Mouse (Mus musculus) midbrain, embryonic 13.5 days (tissue): Measurements from ENCODE around the gene Wnk4. TPM values are rescaled to one million over a fixed set of nuclear protein-coding genes. Genes with fewer than 3 reads are reported as not detected.

ENCODE experiments used
- ATAC-seq: fragments of 200-750 bp; cut with Nextera tagmentation; 2 replicates; pipeline ENCODE4 v1.8.0; 2017; ENCODE audit warnings: mild to moderate bottlenecking, moderate TSS enrichment, moderate library complexity
- H3K27ac ChIP-seq: fragments of 300-500 bp; sonication (generic); 2 replicates; pipeline ENCODE4 v1.5.1; 2015; ENCODE audit warnings: inconsistent platforms, mild to moderate bottlenecking, moderate library complexity
- H3K27me3 ChIP-seq: fragments of 300-500 bp; sonication (generic); 2 replicates; pipeline ENCODE4 v1.6.1; 2015; ENCODE audit warnings: mild to moderate bottlenecking, inconsistent platforms
- H3K36me3 ChIP-seq: fragments of 300-500 bp; sonication (generic); 2 replicates; pipeline ENCODE4 v1.6.1; 2015; ENCODE audit warnings: mild to moderate bottlenecking, inconsistent platforms
- H3K4me1 ChIP-seq: fragments of 300-500 bp; sonication (generic); replicated peaks from 2 replicates; pipeline ENCODE4 v1.6.1; 2015; ENCODE audit warnings: inconsistent platforms
- H3K4me2 ChIP-seq: fragments of 300-500 bp; sonication (generic); replicated peaks from 2 replicates; pipeline ENCODE4 v1.6.1; 2015; ENCODE audit warnings: moderate library complexity, mild to moderate bottlenecking, inconsistent platforms
- H3K4me3 ChIP-seq: fragments of 300-500 bp; sonication (generic); replicated peaks from 2 replicates; pipeline ENCODE4 v1.5.1; 2015; ENCODE audit warnings: mild to moderate bottlenecking, inconsistent platforms
- H3K9ac ChIP-seq: fragments of 300-500 bp; sonication (generic); replicated peaks from 2 replicates; pipeline ENCODE4 v1.6.1; 2015; ENCODE audit warnings: mild to moderate bottlenecking, inconsistent platforms
- H3K9me3 ChIP-seq: fragments of 300-500 bp; sonication (generic); 2 replicates; pipeline ENCODE4 v1.6.1; 2016; ENCODE audit warnings: mild to moderate bottlenecking, inconsistent platforms
- WGBS: fragments of 180-500 bp; shearing (Covaris S2); methylation state at CpG from one replicate; pipeline ENCODE4 v1.1.7; 2015; 5-methylcytosine and 5-hydroxymethylcytosine counted together
- polyA plus RNA-seq: library from polyadenylated mRNA; unstranded; fragments of >200 nt; fragmentation: Nextera tagmentation; extraction: Ambion mirVana; gene quantifications from 2 replicates; pipeline ENCODE4 v1.2.1, GENCODE M21; 2015

The Wnk4 gene
- polyA plus RNA-seq, 1 experiment from 2014 or later: 7.2 TPM

- Histone ChIP-seq H3K27ac (no peak overlapping the region), H3K4me3 (peak overlapping the region; percentile 66), H3K9me3 (no peaks in the 10 kb centered on the region), H3K9ac (no peak overlapping the region), H3K4me2 (peak overlapping the region; percentile 73), H3K27me3 (peaks cover 23% of the 10 kb centered on the region), H3K36me3 (peaks cover 5% of the 10 kb centered on the region; the same call in 1 of the 2 replicates), H3K4me1 (peaks cover 27% of the 10 kb centered on the region)
- peak; percentile 58 for ATAC-seq
- 66% methylated on average over 14 of the region's 14 CpGs for WGBS
Observed at GRCm38 (mm10) chr11:101279193-101279569, 18.8 kb downstream of the Wnk4 start.

- H3K4me3 ChIP-seq: no peak overlapping the region
- ATAC-seq: no peak
- H3K4me1 ChIP-seq: peaks cover 27% of the 10 kb centered on the region
- H3K27ac ChIP-seq: no peak overlapping the region
- no peak overlapping the region for H3K4me2 ChIP-seq
- H3K9ac ChIP-seq: no peak overlapping the region
- H3K27me3 ChIP-seq: peaks cover 20% of the 10 kb centered on the region
- H3K9me3 ChIP-seq: no peaks in the 10 kb centered on the region
- WGBS: 51% methylated on average over 7 of the region's 7 CpGs
- peaks cover 11% of the 10 kb centered on the region for H3K36me3 ChIP-seq
Observed at GRCm38 (mm10) chr11:101280837-101281236, 20.5 kb downstream of the Wnk4 start.

DNA sequence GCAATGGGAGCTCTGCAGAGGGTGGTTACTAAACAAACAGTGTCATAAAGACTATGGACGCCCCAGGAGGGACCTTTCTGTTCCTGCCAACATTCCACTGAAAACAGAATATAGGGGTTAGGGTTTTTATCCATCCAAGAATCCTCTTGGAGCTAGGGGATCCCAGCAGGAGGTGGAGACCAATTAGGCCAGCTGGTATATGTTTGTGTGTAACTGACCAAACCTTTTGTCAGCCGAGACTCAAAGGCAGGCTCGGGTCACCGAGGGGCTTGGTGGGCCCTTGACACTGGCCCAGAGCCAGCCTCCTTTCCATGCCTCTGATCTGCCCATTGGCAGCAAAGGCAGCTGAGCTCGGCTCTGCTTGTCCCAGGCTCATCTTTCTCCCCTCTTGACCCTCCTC lies 22.5 kb downstream of the Wnk4 start:
- no peak for ATAC-seq
- WGBS: 27% methylated on average over 5 of the region's 5 CpGs
- Histone ChIP-seq H3K4me1 (peaks cover 10% of the 10 kb centered on the region), H3K27ac (no peak overlapping the region), H3K4me3 (no peak overlapping the region), H3K27me3 (peaks cover 12% of the 10 kb centered on the region), H3K36me3 (peaks cover 20% of the 10 kb centered on the region), H3K9me3 (no peaks in the 10 kb centered on the region), H3K4me2 (no peak overlapping the region), H3K9ac (no peak overlapping the region)

GRCm38 (mm10) chr11:101283805-101284204 lies 23.4 kb downstream of the Wnk4 start:
- H3K36me3 ChIP-seq: peaks cover 28% of the 10 kb centered on the region
- peaks cover 5% of the 10 kb centered on the region for H3K4me1 ChIP-seq
- H3K27me3 ChIP-seq: peaks cover 12% of the 10 kb centered on the region
- no peak for ATAC-seq
- WGBS: 66% methylated on average over 4 of the region's 4 CpGs
- no peak overlapping the region for H3K4me3 ChIP-seq
- no peak overlapping the region for H3K9ac ChIP-seq
- H3K9me3 ChIP-seq: no peaks in the 10 kb centered on the region
- no peak overlapping the region for H3K27ac ChIP-seq
- H3K4me2 ChIP-seq: no peak overlapping the region

DNA sequence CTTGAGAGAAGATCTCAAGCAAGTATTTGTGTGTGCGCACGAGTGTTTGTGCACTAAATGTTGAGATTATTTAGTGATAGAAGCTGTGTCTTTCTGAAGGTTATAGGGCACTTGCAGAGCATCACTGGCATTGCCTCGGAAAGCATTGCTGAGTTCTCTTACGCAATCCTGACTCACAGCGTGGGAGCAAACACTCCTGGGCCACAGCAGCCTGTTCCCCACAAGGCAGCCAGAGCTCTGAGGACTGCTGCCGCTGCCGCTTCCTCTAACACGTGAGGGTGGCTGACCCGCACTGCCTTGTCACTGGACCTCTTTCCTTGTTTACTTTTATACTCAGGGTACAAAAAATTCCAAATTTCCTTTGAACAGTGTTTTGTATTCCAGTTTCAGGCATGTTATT lies 26.9 kb downstream of the Wnk4 start:
- peaks cover 63% of the 10 kb centered on the region for H3K36me3 ChIP-seq
- 91% methylated on average over 9 of the region's 9 CpGs for WGBS
- no peak overlapping the region for H3K4me2 ChIP-seq
- no peaks in the 10 kb centered on the region for H3K27me3 ChIP-seq
- H3K4me1 ChIP-seq: no peaks in the 10 kb centered on the region
- no peaks in the 10 kb centered on the region for H3K9me3 ChIP-seq
- H3K4me3 ChIP-seq: no peak overlapping the region
- no peak overlapping the region for H3K9ac ChIP-seq
- no peak overlapping the region for H3K27ac ChIP-seq
- no peak for ATAC-seq

DNA sequence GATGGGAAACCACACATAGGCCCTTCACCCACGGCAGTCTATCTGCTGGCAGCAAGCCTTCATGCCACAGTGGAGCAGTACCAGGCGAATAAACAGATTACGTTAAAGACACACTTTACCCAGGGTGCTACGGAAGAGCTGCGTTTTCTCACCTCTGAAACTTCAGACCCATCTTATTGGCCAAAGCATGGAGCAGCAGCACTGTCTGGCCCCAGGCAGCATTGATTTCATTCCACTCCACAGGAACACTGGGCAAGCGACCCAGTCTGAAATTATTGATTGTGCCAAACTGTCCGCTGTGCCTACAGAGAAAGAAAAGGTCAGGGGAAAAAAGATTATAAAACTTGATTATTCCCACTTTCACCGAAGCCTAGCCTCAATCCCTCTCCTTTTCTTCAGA lies 30.9 kb downstream of the Wnk4 start:
- no peak overlapping the region for H3K9ac ChIP-seq

GRCm38 (mm10) chr11:101295191-101295590 lies 34.8 kb downstream of the Wnk4 start:
- H3K4me3 ChIP-seq: no peak overlapping the region
- H3K27ac ChIP-seq: no peak overlapping the region
- H3K27me3 ChIP-seq: no peaks in the 10 kb centered on the region
- H3K4me1 ChIP-seq: peaks cover 5% of the 10 kb centered on the region
- no peaks in the 10 kb centered on the region for H3K9me3 ChIP-seq
- no peak for ATAC-seq
- peaks cover 86% of the 10 kb centered on the region for H3K36me3 ChIP-seq
- H3K4me2 ChIP-seq: no peak overlapping the region
- WGBS: 92% methylated on average over 8 of the region's 8 CpGs
- no peak overlapping the region for H3K9ac ChIP-seq

More for the DNA sequence above, 30.9 kb downstream of the Wnk4 start:
- Histone ChIP-seq H3K27ac (no peak overlapping the region), H3K27me3 (no peaks in the 10 kb centered on the region), H3K4me1 (no peaks in the 10 kb centered on the region), H3K4me2 (no peak overlapping the region), H3K4me3 (no peak overlapping the region), H3K9me3 (no peaks in the 10 kb centered on the region), H3K36me3 (peaks cover 92% of the 10 kb centered on the region)
- WGBS: 97% methylated on average over 8 of the region's 8 CpGs
- ATAC-seq: no peak

DNA sequence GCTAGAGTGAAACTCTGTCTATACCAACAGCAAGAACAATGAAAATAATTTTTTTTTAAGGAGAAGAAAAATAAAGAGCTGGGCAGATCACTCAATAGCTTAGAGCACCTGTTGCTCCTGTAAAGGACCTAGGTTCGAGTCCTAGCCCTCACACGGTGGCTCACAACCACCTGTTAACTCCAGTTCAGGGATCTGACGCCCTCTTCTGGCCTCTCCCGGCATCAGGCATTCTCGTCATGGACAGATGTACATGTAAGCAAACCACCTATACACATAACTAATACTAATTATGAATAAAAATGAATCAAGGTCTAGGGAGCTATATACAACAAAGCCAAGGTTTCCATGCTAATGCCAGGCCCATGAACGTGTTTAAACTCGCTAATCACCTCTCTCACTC lies 40.5 kb downstream of the Wnk4 start:
- ATAC-seq: no peak
- Histone ChIP-seq H3K4me1 (peaks cover 23% of the 10 kb centered on the region), H3K4me2 (peak overlapping the region; percentile 83), H3K9me3 (no peaks in the 10 kb centered on the region), H3K4me3 (peak overlapping the region; percentile 90), H3K9ac (peak overlapping the region; percentile 90), H3K27me3 (no peaks in the 10 kb centered on the region), H3K27ac (no peak overlapping the region), H3K36me3 (peaks cover 30% of the 10 kb centered on the region)
- WGBS: 71% methylated on average over 7 of the region's 7 CpGs

DNA sequence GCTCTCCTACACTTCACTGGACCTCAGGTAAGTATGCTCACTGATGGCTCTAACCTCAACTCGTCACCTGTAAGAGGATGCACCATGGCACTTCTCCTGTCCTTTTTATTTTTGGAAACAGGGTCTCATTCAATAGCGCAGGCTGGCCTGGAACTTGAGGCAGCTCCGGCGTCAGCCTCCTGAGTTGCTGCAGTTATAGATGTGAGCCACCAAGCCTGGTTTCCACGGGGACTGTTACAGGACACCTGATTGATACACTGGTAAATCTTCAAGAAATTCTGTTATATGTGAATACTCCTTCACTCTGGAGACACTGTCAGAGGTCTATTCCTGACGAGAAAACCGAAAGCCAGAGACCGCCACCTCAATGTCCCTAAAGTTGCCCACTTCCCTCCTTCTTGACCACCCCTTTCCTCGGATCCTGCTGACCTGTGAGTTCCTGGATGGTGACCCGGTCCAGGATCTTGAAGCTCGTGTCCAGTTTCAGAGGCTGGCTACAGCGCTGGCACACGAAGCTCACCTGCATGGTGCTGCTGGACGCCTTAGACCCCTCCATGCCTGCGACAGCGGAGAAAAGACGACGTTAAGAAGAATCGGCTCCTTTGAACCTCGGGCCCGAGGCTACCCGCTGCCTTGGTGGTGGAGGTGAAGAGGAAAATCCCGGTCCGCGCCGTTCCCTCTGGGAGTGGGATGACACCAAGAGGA lies 41.1 kb downstream of the Wnk4 start:
- H3K27ac ChIP-seq: peak overlapping the region; percentile 55
- peak; percentile 63 for ATAC-seq
- WGBS: 15% methylated on average over 26 of the region's 26 CpGs

DNA sequence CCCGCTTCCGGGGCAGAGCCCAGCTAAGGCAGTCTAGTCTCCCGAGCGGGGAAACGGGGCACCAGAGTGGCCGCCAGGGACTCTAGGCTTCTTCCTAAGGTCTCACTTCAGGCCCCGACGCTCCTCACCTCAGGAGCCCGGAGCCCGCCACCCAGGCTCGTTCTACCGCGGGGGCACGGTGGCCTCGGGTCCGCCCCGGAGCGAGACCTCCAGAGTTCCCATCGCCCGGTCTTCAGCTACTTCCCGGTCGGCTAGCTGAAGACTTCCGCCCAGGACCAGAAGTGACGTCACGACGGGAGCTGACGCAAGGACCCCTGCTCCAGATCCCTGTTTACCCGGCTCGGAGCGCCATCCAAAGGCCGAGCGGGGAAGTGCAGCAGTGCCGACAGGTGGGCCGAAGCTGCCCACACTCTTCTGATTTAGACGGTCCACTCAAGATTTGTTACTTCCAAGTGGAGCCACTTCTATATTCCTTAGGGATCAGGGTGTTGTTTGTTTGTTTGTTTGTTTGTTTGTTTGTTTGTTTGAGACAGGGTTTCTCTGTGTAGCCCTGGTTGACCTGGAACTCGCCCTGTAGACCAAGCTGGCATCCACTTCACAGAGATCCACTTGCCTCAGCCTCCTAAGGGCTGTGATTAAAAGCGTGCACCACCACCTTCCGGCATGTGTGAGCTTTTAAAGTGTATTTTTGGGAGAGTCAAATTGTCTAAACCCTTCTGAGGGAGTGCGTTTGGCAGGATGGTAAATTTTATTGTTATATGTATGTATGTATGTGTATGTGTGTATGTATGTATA lies 41.8 kb downstream of the Wnk4 start, which contains the start of gene Becn1:
TSS of gene Becn1 (minus strand) at position 283 of the 795 bp plus-strand sequence.
- Histone ChIP-seq H3K36me3 (peaks cover 23% of the 10 kb centered on the region), H3K4me2 (peak within 1 kb of the TSS; percentile 83), H3K4me3 (peak within 1 kb of the TSS; percentile 90), H3K9me3 (no peaks in the 10 kb centered on the region), H3K4me1 (peaks cover 23% of the 10 kb centered on the region), H3K27ac (peak within 1 kb of the TSS; percentile 55), H3K9ac (peak within 1 kb of the TSS; percentile 90), H3K27me3 (no peaks in the 10 kb centered on the region)
- 8% methylated on average over 39 of the region's 39 CpGs for WGBS
- peak; percentile 97 for ATAC-seq

More for the DNA sequence above, 41.1 kb downstream of the Wnk4 start:
- H3K36me3 ChIP-seq: peaks cover 27% of the 10 kb centered on the region
- peak overlapping the region; percentile 90 for H3K9ac ChIP-seq
- H3K4me1 ChIP-seq: peaks cover 23% of the 10 kb centered on the region
- H3K27me3 ChIP-seq: no peaks in the 10 kb centered on the region
- peak overlapping the region; percentile 90 for H3K4me3 ChIP-seq
- no peaks in the 10 kb centered on the region for H3K9me3 ChIP-seq
- peak overlapping the region; percentile 83 for H3K4me2 ChIP-seq

- Histone ChIP-seq H3K4me3 (no peak overlapping the region), H3K9ac (no peak overlapping the region), H3K27ac (no peak overlapping the region), H3K9me3 (no peaks in the 10 kb centered on the region), H3K4me1 (no peaks in the 10 kb centered on the region), H3K4me2 (no peak overlapping the region), H3K36me3 (no peaks in the 10 kb centered on the region), H3K27me3 (no peaks in the 10 kb centered on the region; the same call in 1 of the 2 replicates)
- ATAC-seq: no peak
- WGBS: 43% methylated on average over 5 of the region's 5 CpGs
Observed at GRCm38 (mm10) chr11:101307744-101308143, 47.4 kb downstream of the Wnk4 start.

DNA sequence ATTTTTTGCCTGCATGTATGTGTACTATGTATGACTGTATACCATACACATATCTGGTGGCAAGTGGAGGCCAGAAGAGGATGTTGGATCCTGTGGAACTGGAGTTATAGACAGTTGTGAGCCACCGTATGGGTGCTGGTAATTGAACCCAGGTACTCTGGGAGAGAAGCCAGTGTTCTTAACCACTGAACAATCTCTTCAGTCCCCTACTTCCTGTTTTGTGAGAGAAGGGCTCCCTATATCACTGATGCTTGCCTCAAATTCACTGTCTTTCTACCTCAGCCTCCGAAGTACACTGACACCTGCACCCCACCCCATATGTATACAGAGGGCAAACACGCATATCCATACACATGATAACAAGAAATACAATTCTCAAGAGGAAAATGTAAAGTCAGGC lies 50.7 kb downstream of the Wnk4 start:
- Histone ChIP-seq H3K9ac (no peak overlapping the region), H3K27ac (no peak overlapping the region), H3K27me3 (no peaks in the 10 kb centered on the region; the same call in 1 of the 2 replicates), H3K4me3 (no peak overlapping the region), H3K36me3 (no peaks in the 10 kb centered on the region), H3K9me3 (no peaks in the 10 kb centered on the region), H3K4me2 (no peak overlapping the region), H3K4me1 (peaks cover 3% of the 10 kb centered on the region)
- ATAC-seq: no peak
- 85% methylated on average over 3 of the region's 3 CpGs for WGBS
